Mouse (Mus musculus) midbrain, postnatal 0 days (tissue): ENCODE measurements around the gene Dguok. TPM values are rescaled to one million over a fixed set of nuclear protein-coding genes. Genes with fewer than 3 reads are reported as not detected.

Experiments used
- ATAC-seq: fragments of 200-750 bp; cut with Nextera tagmentation; 2 replicates; pipeline ENCODE4 v1.8.0; 2017; ENCODE audit warnings: moderate number of reproducible peaks, mild to moderate bottlenecking, moderate TSS enrichment, moderate library complexity; ENCODE audit not compliant: low FRiP score
- DNase-seq: peaks from one replicate; pipeline ENCODE4 v3.0.0-alpha.2; 2015; ENCODE audit warnings: low spot score
- H3K27ac ChIP-seq: fragments of 300-500 bp; sonication (generic); 2 replicates; pipeline ENCODE4 v1.5.1; 2014; ENCODE audit warnings: low read depth, mild to moderate bottlenecking, low read length, mixed read lengths
- H3K27me3 ChIP-seq: fragments of 300-500 bp; sonication (generic); 2 replicates; pipeline ENCODE4 v1.6.1; 2014; ENCODE audit warnings: low read length, control low read depth, mixed read lengths; ENCODE audit not compliant: insufficient read depth
- H3K36me3 ChIP-seq: fragments of 300-500 bp; sonication (generic); 2 replicates; pipeline ENCODE4 v1.6.1; 2014; ENCODE audit warnings: low read length, control low read depth, mixed read lengths; ENCODE audit not compliant: insufficient read depth
- H3K4me1 ChIP-seq: fragments of 300-500 bp; sonication (generic); 2 replicates; pipeline ENCODE4 v1.6.1; 2014; ENCODE audit warnings: mild to moderate bottlenecking, control low read depth, antibody characterized with exemption, low read length, mixed read lengths; ENCODE audit not compliant: insufficient read depth
- H3K4me2 ChIP-seq: fragments of 300-500 bp; sonication (generic); 2 replicates; pipeline ENCODE4 v1.6.1; 2014; ENCODE audit warnings: low read depth, mild to moderate bottlenecking, low read length, mixed read lengths; ENCODE audit not compliant: poor library complexity, severe bottlenecking
- H3K4me3 ChIP-seq: fragments of 300-500 bp; sonication (generic); 2 replicates; pipeline ENCODE4 v1.5.1; 2014; ENCODE audit warnings: low read depth, mild to moderate bottlenecking, low read length, moderate library complexity
- H3K9ac ChIP-seq: fragments of 300-500 bp; sonication (generic); replicated peaks from 2 replicates; pipeline ENCODE4 v1.6.1; 2014; ENCODE audit warnings: mild to moderate bottlenecking, low read length, moderate library complexity, mixed read lengths; ENCODE audit not compliant: poor library complexity, severe bottlenecking
- H3K9me3 ChIP-seq: fragments of 300-500 bp; sonication (generic); 2 replicates; pipeline ENCODE4 v1.6.1; 2016; ENCODE audit warnings: low read length, control low read depth
- CTCF ChIP-seq: IDR thresholded peaks from 2 replicates; pipeline ENCODE4 v1.5.1; 2016; ENCODE audit warnings: antibody characterized with exemption, mild to moderate bottlenecking
- WGBS: fragments of 180-500 bp; shearing (Covaris S2); extraction: QIAGEN DNeasy Blood & Tissue Kit; methylation state at CpG from one replicate; pipeline ENCODE4 v1.1.7; 2014; 5-methylcytosine and 5-hydroxymethylcytosine counted together
- polyA plus RNA-seq: library from polyadenylated mRNA; unstranded; fragments of >200 nt; fragmentation: Nextera tagmentation; extraction: Ambion mirVana; gene quantifications from 2 replicates; pipeline ENCODE4 v1.2.1, GENCODE M21; 2015
- total RNA-seq: library from RNA; depleted of rRNA; stranded (reverse); fragments of >200 nt; gene quantifications from 2 replicates; pipeline ENCODE4 v1.2.3, GENCODE M21; 2014

Dguok gene
- total and polyA plus RNA-seq, 2 experiments from 2014 or later, result 48.5 to 55.2 TPM

GRCm38 (mm10) chr6:83536795-83537059 is 30.0 kb upstream of the Dguok start:
- no peak overlapping the region for H3K4me3 ChIP-seq
- no peak for DNase-seq
- H3K4me2 ChIP-seq, result no peak overlapping the region
- 52% methylated on average over 6 of the region's 6 CpGs for WGBS
- no peak for TF ChIP-seq CTCF
- H3K27me3 ChIP-seq, result no peaks in the 10 kb centered on the region
- no peak overlapping the region for H3K27ac ChIP-seq
- no peaks in the 10 kb centered on the region for H3K36me3 ChIP-seq
- no peaks in the 10 kb centered on the region for H3K4me1 ChIP-seq
- no peak overlapping the region for H3K9ac ChIP-seq
- ATAC-seq, result no peak
- H3K9me3 ChIP-seq, result no peaks in the 10 kb centered on the region

- H3K4me3 ChIP-seq, result no peak within 1 kb of the TSS
- no peak within 1 kb of the TSS for H3K4me2 ChIP-seq
- no peak for TF ChIP-seq CTCF
- H3K9ac ChIP-seq, result no peak within 1 kb of the TSS
- no peaks in the 10 kb centered on the region for H3K36me3 ChIP-seq
- ATAC-seq (no peak), DNase-seq (no peak)
- H3K27ac ChIP-seq, result no peak within 1 kb of the TSS
- no peaks in the 10 kb centered on the region for H3K4me1 ChIP-seq
- WGBS, result 60% methylated on average over 12 of the region's 12 CpGs
- no peaks in the 10 kb centered on the region for H3K27me3 ChIP-seq
- H3K9me3 ChIP-seq, result no peaks in the 10 kb centered on the region
Observed at GRCm38 (mm10) chr6:83536028-83536794, 29.4 kb upstream of the Dguok start, which contains the start of gene Actg2. Actg2 (minus strand) TSS chr6:83536265.

- no peak overlapping the region for H3K27ac ChIP-seq
- H3K4me3 ChIP-seq, result no peak overlapping the region
- WGBS, result 69% methylated on average over 2 of the region's 2 CpGs
- no peak overlapping the region for H3K9ac ChIP-seq
- H3K9me3 ChIP-seq, result no peaks in the 10 kb centered on the region
- DNase-seq (no peak), ATAC-seq (no peak)
- H3K4me1 ChIP-seq, result no peaks in the 10 kb centered on the region
- H3K4me2 ChIP-seq, result no peak overlapping the region
- no peaks in the 10 kb centered on the region for H3K27me3 ChIP-seq
- TF ChIP-seq CTCF, result no peak
- no peaks in the 10 kb centered on the region for H3K36me3 ChIP-seq
Observed at GRCm38 (mm10) chr6:83532608-83533007, 25.8 kb upstream of the Dguok start.

- DNase-seq (no peak), ATAC-seq (no peak)
- Histone ChIP-seq H3K36me3 (no peaks in the 10 kb centered on the region), H3K4me3 (no peak overlapping the region), H3K27me3 (no peaks in the 10 kb centered on the region), H3K27ac (no peak overlapping the region), H3K4me2 (no peak overlapping the region), H3K9me3 (no peaks in the 10 kb centered on the region), H3K4me1 (no peaks in the 10 kb centered on the region), H3K9ac (no peak overlapping the region)
- WGBS, result 78% methylated on average over 6 of the region's 6 CpGs
- no peak for TF ChIP-seq CTCF
Observed at GRCm38 (mm10) chr6:83523194-83523593, 16.4 kb upstream of the Dguok start.

- no peak for ATAC-seq
- Histone ChIP-seq H3K4me2 (no peak overlapping the region), H3K4me3 (no peak overlapping the region), H3K9ac (no peak overlapping the region), H3K36me3 (no peaks in the 10 kb centered on the region), H3K4me1 (no peaks in the 10 kb centered on the region), H3K9me3 (no peaks in the 10 kb centered on the region), H3K27me3 (no peaks in the 10 kb centered on the region), H3K27ac (no peak overlapping the region)
- TF ChIP-seq CTCF, result no peak
- no peak for DNase-seq
- 79% methylated on average over 6 of the region's 6 CpGs for WGBS
Observed at GRCm38 (mm10) chr6:83521784-83522183, 15.0 kb upstream of the Dguok start.

GRCm38 (mm10) chr6:83518637-83519036 is 11.9 kb upstream of the Dguok start:
- TF ChIP-seq CTCF, result no peak
- Histone ChIP-seq H3K9ac (no peak overlapping the region), H3K4me1 (no peaks in the 10 kb centered on the region), H3K4me3 (no peak overlapping the region), H3K9me3 (no peaks in the 10 kb centered on the region), H3K4me2 (no peak overlapping the region), H3K36me3 (no peaks in the 10 kb centered on the region), H3K27me3 (0 out of 2 replicates have a peak, but pooled peaks cover 5% of the 10 kb centered on the region), H3K27ac (no peak overlapping the region)
- ATAC-seq (no peak), DNase-seq (no peak)
- WGBS, result 88% methylated on average over 3 of the region's 3 CpGs
